Mouse (Mus musculus) ovary, postnatal 36 days (tissue): Measurements from ENCODE around the gene Sema3a.

Source experiments
- DNase-seq: peaks from one replicate; pipeline ENCODE4 v3.0.0; 2022; ENCODE audit warnings: low spot score, mixed read lengths

The Sema3a gene

DNA sequence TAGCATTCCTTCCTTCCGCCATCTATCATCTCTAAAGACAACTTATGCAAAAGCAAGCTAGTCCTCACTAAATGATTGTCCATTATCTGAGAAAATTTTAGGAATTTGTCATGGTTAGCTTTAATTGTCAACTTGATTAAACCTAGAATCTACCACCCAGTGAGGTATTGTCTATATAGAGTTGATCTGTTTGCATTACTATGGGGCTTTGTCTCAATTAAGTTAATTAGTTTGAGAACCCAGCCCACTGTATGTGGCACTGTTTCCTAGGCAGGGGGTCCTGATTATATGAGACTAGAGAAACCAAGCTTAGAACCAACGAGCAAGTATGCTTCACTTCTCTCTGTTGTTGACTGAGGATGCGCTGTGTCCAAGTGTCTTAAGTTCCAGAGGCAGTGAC lies 194.9 kb downstream of the Sema3a start:
- no peak for DNase-seq

DNA sequence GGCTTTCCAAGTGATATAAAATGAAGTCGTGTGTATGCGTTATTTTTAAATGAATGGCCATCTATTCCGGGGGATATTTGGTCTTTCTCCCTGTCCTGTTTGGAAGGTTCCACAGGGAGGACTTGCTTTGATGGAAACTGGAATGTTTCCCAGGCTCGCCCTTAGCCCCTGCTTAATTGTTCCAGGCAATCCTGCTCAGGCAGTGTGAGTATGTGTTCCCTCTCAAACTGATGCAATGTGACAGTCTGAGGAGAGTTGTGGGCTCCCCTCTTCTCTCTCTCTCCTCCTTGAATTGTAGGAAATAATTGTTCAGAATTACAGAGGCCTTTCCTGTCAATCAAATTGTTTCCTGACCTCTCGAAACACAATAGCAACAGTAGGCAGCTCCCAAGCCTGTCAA lies 202.1 kb downstream of the Sema3a start:
- no peak for DNase-seq

DNA sequence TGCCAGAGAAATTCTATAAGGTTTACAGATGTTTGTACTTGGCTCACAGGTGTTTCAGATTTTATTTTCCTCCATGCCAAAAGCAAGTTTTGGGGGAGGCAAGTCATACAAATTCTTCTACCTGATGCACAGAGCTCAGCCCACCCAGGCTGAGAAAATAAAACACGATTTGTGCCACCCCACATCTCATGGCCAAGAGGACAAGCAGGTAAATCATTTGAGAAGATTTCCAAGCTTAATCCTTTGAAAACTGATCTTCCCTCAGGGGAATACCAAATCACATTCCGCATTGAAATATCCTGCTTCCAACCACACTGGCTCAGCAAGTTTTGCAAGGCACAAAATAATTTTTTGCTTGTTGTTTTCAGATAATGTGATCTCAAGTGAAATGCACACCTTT lies 206.2 kb downstream of the Sema3a start:
- DNase-seq: no peak

DNA sequence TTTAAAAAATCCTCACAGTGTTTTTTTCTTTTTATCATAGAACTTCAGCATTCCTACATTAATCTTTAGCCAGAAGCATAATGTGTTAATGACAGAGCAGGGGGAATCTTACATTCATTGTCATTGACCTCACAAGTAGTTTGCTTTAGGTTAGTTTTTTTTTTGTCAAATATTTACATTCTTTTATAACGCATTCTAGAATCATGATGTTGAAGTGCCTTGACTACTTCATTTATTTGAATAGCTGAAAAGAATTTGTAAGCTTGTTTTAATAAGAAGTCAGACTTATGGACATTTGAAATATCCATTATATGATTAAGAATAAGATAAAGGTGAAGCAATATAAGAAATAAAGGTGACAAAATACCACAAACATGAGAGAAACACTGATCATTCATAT lies 212.5 kb downstream of the Sema3a start:
- DNase-seq: no peak

DNA sequence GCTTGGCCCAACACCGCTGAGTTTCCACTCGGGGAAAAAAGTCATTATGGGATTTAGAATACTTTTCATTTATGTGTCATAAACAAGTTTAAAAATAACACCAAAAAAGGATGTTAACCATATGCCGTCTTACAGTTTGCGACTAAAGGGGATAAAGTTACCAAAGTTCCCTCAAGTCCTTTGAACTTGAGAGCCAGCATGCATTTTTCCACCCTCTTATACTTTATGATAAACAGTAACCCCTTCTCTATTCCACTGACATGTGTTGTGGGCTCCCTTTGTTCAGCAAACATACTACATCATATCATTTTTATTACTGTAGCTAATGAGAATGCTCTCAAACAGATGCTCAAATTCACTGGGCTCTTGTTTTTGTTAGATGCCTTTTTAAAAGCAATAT lies 221.9 kb downstream of the Sema3a start:
- no peak for DNase-seq

DNA sequence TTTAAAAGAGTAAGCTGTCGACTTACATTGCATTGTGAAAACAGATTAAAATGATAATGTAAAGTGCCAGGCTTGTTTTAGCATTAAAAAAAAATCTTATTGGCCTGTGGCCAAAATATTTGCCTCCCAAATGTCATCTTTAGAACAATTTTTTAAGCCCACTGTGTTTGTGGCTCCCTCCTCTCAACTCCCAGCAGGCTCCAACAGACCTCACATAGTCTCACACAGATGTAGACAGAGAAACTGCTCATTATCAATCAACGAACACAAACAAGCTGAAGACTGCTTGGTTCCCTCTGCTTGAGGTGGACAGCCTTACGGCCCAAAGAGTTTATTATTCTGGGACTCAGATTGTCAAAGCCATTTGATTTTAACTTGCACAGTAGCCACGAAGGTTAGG lies 226.4 kb downstream of the Sema3a start:
- DNase-seq: no peak

DNA sequence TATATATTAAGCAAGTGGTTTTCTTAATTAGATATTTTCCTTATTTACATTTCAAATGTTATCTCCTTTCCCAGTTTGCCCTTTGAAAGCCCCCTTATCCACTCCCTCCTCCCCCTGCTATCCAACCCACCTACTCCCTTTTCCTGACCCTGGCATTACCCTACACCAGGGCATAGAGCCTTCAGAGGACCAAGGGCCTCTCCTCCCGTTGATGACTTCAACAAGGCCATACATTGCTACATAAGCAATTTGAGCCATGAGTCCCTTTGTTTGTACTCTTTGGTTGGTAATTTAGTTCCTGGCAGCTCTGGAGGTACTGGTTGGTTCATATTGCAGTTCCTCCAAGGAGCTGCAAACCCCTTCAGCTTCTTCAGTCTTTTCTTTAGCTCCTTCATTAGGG lies 227.8 kb downstream of the Sema3a start:
- DNase-seq: no peak

DNA sequence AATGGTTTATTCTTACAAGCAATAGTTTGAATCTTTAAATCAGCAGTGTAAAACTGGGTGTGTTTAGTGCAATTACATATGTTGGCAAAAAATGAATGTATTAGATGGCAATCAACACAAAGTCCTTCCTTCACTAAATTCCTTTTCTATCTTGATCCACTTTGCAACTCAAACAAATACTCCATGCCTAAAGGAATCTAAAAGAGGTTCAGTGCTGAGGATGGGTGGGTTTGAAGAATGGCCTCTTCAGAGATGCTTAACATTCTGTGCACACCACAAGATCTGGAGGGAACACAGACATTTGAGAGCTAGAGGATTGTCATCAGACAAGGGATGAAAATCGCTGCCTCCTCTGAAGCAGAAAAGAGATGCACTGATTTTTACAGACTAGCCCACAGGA lies 228.3 kb downstream of the Sema3a start:
- DNase-seq: no peak

DNA sequence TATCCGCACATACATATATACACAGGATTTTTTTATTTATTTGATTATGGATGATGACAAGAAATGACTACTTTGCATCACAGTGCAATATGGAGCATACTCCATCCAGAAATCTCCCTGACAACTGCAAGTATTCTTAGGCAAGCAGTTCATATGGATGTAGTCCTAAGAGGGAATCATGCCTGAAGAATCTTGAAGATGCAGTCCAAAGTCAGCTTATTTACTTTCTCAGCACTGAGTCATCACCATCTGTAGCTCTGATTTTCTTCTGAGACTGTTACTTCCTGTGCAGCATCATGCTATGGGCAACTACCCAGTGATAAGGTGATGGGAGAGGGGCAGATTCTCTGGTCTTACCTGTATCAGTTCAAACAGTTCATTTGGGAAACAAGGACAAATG lies 229.7 kb downstream of the Sema3a start:
- DNase-seq: no peak

DNA sequence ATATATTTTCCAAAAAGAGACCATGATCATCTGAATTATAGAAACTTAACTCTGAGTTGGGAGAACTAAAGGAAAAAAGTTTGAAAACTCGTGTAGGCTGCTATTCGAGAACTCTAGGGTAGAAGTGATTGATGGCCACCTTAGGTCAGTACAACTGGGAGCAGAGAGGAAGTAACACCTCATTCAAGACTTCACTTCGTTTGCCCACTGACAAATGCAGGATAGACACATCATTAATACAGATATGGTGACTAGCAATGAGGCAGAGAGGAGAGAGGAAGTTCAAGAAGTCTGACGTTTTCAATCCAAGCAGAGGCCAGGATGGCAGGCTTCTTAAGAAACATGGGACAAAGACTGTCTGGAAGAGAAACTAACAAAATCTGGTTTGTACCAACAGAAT lies 233.6 kb downstream of the Sema3a start:
- DNase-seq: no peak

DNA sequence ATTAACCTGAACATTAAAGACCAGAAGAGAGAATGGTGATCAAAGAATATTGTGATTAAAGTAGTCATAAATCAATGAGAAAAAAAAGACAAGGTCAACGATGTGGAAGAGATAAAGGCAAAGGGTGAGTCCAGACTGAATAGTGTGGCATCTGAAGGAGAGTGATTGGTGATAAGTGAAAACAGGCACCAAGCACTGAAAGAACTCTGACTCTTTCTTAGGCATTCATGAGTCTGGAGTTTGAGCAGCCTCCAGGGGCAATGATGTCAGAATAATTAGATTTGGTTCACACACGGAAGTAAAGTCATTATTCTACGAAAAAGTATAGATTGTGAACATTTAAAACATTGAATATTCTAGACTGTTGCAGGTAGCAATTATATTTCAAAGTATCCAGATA lies 235.5 kb downstream of the Sema3a start:
- no peak for DNase-seq

DNA sequence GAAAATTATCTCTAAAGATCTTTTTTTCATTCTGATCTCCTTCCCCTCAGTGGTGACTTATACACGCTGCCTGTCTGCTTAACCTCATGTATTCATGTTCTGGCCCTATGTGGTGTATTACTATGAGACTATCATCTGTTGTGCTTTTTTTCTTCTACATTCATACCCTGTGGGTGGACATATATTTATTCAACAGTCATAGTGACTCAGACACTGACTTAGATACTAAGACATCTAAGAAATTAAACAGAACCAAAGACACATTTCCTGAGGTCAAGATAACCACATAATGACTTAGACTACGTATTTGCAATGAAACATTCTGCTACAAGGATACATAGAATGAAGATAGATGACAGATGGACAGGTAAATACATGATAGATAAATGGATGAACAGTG lies 239.9 kb downstream of the Sema3a start:
- DNase-seq: no peak

DNA sequence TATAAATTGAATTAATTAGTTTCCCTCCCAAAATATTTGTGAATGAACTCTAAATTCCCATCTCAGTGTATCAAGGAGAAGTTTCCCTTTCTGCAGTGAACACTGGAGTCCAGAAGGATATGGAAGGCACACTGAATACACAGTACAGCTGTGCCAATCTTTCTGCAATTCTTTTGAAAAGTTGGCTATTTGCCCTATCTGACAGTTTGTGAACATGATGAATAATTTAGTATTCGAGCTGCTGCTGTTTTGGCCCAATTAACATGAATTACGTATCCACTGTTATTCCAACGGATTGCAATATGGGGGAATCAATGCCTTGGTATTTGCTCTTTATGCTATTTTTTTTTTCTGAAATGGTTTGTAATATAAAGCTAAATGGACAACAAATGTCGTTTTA lies 254.0 kb downstream of the Sema3a start:
- DNase-seq: no peak

DNA sequence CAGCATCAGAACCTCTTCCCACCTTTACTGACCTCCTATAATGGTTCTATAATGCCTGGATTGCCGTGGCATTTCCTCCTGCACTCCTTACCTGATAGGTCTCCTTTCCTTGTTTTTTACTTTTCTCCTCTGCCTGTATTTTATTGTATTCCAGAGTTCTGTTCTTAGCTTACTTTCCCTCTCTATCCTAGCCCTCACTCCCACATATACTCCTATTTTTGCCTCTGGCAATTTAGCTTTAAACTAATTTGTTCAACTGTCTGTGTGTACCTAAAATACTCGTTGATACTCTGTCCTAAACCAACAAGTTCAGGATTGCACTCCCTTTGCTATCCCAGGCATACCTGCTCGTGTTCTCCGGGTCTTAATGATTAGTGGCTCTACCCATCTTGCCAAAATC lies 258.8 kb downstream of the Sema3a start:
- DNase-seq: no peak

DNA sequence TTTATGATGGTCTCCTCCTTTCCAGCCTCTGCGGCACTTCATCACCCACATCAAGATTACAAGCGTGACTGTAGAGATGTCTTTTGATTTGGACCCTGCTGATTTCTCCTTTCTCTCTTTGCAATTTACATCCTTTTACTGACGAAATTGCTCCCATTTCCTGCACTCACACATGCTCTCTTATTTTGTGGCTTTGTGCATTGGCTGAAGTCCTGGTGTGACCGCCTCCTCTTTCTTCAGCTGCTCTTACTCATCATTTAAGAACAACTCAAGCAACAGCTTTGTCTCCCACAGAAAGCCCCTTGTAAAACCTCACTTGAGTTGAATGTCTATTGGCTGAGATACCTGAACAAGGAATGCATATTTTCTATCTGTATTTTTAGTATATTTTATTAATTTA lies 259.5 kb downstream of the Sema3a start:
- no peak for DNase-seq

DNA sequence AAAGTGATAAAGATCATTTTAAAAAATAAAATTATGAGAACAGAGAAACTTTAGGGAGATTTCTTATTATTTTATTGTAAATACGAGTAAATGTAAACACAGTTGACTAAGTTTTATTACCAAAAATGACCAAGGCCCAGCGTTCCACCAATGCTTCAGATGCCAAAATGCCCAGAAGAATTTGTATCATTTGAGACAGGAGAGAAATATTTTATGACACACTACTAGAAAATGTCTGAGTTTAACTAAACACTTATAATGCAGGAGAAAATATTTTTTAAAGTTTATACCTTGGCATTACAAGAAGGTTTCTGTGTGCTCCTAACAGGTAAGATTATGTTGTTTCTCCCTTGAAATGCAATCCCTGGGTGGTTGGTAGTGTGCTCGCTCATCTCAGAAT lies 261.4 kb downstream of the Sema3a start:
- DNase-seq: no peak

DNA sequence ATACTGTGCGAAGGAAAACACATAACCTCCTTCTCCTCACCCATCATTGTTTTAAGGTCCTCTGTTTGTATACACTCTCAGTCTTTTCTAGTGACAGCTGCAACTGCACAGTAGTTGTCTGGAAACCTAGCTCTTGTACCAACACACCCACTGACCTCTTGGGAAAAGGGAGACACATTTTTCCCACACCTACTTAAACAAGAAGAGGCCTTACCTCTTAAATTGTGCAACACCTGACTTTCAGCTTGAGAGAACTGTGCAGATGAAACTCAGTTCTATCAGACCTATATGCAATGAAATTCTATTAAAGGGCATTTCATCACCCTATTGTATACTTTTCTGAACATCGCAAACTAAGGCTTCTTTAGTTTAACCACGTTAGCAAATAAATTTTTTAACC lies 262.5 kb downstream of the Sema3a start:
- DNase-seq: no peak

DNA sequence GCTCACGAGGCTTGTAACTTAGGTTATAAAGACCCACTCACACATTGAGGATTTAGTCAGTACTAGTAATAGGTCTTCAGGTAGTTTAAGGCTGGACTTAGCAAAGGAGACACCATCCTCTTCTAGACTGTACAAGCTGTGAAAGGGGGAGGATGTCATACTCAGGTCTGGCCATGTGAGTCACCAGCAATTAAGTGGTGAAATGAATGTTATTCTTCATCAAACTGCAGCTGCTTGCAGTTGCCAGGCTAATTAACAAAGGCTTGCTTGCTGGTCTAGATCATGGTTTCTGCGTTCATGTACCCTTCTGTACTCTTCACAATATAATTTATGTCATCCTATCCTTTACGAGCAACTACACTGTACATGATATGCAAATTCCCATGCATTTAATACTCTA lies 264.8 kb downstream of the Sema3a start:
- DNase-seq: no peak

DNA sequence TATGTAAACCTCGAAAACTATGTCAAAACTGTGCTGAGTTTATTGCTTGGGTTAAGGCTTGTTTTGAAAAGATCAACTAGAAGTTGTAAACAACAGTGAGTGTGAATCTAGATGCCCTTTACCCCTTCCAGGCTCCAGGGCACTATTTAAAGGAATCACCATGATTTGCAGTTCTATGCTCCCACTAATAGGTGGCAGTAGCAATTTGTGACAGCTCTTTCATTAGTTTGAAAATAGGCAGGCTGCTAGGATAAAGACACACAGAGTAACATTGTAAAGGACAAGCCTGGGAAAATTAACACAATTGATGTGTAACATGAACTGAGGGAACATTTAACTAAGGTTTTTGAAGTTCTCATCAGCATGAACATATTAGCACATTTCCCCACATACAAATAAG lies 280.2 kb downstream of the Sema3a start:
- DNase-seq: no peak

DNA sequence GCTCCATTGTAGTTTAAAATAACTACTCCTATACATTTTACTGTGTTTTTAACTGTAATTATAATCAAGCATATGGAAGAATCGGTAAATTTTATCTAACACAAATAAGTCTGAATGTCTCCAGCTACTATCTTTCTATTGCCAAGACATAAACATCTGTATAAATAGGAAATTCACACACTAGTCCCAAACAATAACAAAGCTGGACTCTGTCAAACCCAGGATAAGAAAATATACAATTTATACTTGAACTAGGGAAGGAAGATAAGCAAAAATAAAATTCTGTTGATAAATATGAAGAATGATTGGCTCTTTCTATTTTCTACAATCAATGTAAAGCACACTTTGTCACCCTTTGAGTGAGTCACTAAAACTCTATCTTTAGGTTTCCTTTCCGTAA lies 280.9 kb downstream of the Sema3a start:
- no peak for DNase-seq

DNA sequence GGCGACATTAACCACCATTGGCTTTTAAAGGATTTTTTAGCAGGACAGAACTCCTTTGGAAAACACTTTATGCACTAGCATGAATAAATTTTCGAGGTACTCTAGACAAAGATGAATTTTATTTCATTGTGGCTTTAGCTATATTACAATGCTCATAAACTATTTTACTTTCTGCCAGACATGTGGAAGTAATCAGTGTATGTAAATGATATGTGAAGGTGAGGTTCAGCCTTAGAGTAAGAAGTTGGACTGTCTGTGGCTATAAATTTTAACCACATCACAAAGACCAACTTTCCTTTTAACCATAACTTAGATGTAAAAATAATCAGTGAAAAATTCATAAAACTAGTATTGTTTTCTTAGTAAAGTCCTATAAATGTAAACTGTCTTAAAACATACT lies 286.7 kb downstream of the Sema3a start:
- DNase-seq: no peak

DNA sequence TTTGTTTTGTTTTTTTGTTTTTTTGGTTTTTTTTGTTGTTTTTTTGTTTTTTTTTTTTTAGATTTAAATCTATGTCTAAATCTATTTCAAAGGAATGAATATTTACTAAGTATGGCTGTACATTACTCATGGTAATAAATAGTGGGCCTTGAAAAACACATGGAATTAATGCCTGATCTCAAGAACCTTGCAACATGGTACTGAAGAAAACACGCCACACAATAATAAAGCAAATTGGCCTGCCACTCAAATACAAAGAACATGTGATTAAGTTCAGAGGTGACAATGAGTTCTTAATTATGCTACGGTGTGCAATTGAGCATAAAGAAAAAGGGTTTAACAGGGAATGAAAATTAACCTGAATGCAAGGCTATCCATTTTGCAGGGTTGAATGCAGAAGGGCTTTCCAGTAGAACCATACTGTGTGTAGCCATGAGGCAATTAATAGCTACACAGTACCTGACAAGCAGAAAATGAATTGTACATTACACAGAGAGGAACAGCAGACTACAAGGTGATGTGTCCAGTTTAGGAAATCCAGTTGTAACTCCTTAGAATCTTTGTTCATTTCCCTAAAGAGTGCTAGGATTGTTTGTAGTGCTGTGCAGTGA lies 288.8 kb downstream of the Sema3a start:
- no peak for DNase-seq

DNA sequence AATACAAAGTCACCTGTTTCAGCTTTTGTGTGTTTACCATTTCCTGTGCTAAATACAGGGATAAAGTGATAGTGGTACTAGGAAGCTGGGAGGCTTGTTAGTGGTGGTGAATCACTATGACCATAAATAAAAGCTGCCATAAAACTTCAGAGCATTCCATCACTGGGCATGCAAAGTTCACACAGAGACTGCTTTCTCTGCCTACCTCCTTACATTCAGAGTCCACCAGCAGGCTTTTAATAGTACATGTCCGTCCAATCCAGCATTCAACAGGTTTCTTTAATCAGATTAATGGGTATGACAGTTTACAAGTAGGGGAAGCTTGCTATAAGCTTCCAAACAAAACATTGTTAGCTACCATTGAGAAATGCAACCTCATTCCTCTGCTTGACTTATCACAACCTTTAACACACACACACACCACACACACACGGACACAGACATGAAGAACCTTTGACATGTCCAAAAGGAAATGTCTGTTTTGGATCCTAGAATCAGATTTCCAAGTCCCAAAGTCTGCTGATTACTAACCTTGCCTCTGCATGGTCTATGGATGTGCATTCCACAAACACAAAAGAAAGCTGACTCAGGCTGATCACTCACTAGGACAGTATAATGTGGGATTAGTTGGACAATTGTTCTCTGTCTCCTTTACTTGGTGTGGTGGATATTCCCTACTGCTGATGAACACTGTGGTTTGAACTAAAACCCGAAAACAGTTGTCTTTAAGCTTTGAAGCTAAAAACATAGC lies 291.9 kb downstream of the Sema3a start:
- DNase-seq: no peak

DNA sequence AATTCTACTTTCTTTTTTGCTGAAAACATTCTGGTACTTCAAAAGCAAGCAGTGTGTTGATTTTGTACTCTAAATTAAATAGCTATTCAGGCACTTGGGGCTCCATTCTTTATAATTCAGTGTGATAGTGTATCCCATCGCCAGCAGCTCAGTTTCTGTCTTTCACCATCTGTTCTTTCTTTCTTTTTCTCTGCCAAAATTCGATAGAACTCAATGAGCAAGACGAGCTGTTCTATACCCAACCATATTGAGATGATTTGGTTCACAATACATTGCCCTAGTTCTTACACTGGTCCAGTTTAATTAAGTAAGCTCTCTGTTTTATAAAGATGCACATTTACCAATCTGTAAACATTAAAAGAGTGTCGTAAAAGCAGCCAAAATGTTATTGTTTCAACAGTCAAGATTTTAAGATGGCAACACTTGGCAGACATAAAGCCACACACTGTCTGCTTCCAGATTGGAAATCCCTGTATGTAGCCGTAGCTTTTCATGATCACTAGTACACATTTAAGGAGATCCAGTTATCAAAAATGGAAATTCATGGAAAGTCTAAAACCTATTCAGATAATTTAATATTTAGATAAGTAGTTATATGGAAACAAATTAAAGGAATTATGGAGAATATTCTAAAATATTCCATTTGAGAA lies 296.2 kb downstream of the Sema3a start:
- DNase-seq: no peak
